In the genomic region with DNA sequence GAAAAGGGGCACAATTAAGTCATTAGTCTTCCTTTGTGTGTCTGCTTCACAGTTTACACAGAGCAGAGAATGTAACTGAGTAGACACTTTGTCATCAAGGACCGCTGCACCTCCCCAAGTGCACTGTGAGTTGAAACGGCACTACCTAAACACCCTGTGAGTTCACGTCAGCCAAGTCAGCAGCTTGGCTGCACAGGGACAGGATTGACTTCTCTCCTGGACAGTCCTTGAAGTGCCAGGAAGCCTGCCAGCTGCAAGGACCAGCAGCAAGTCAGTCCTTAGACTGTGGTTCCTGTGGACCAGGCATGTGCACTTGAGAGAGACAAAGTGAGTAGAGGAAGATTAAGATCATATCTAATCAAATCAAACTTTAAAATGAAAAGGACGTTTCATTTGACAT, we compare ENCODE assay signal across 15 mouse cellular contexts.
DNase-seq lines count a peak whose midpoint lies in the region; ATAC-seq and TF ChIP-seq lines count a peak whose summit lies in the region.
"Had no signal": no experiment of that assay in that cellular context is flagged by ENCODE, and none has a peak within 500 bp of the region (broad histone marks: within the 10 kb centered on the region; RNA-seq: fewer than 3 reads in every experiment).

No protein-coding gene starts in this region.

- 34% methylated on average over 4 of the region's 4 CpGs for WGBS in lung, postnatal 0 days

- no peaks in the 10 kb centered on the region for H3K4me1 ChIP-seq in lung, postnatal 0 days (ENCODE audit: insufficient read depth, low read depth, low read length)
- H3K4me1 ChIP-seq: megakaryocyte, embryonic 14.5 days had no signal

- no peak for TF ChIP-seq POLR2A in brain, embryonic 14.5 days (IDR thresholded peaks at IDR 0.05; ENCODE audit: borderline replicate concordance, extremely low read depth, insufficient read depth, insufficient read length, poor library complexity, severe bottlenecking)

- no peaks in the 10 kb centered on the region for H3K27me3 ChIP-seq in lung, postnatal 0 days (replicated peaks; ENCODE audit: insufficient read depth, low read length)
- H3K27me3 ChIP-seq: megakaryocyte, embryonic 14.5 days had no signal

- TF ChIP-seq EP300 in lung, postnatal 0 days (IDR thresholded peaks at IDR 0.05), result no peak

- TF ChIP-seq CTCF in lung, postnatal 0 days (IDR thresholded peaks at IDR 0.05), result no peak
- no peak for TF ChIP-seq CTCF in brain, embryonic 14.5 days (IDR thresholded peaks at IDR 0.05; ENCODE audit: borderline replicate concordance, extremely low read depth, insufficient read depth, insufficient read length)

- no peaks in the 10 kb centered on the region for H3K36me3 ChIP-seq in lung, postnatal 0 days (ENCODE audit: insufficient read depth, low read length)

- H3K4me3 ChIP-seq in lung, postnatal 0 days (ENCODE audit: low read depth, low read length), result no peak overlapping the region
- H3K4me3 ChIP-seq: heart, adult 2 months; megakaryocyte, embryonic 14.5 days had no signal

- H3K9ac ChIP-seq in lung, postnatal 0 days (replicated peaks; ENCODE audit: low read depth), result no peak overlapping the region
- H3K9ac ChIP-seq: forebrain, postnatal 0 days had no signal

- H3K9me3 ChIP-seq in lung, postnatal 0 days (ENCODE audit: low read length), result no peaks in the 10 kb centered on the region

- no peak for ATAC-seq in lung, postnatal 0 days
- ATAC-seq: forebrain, postnatal 0 days had no signal

- no peak overlapping the region for H3K27ac ChIP-seq in lung, postnatal 0 days (ENCODE audit: low read length)
- H3K27ac ChIP-seq: heart, adult 2 months had no signal

- no peak overlapping the region for H3K4me2 ChIP-seq in lung, postnatal 0 days (replicated peaks; ENCODE audit: low read depth, low read length)

- DNase-seq in cerebellum, postnatal 10 days, result peak; percentile 39 to 62
- no peak for DNase-seq in cerebellum, postnatal 36 days
- DNase-seq in lung, postnatal 0 days (ENCODE audit: low spot score), result peak; percentile 20
- DNase-seq in lung, postnatal 10 days, result no peak
- DNase-seq in brain, embryonic 14.5 days (ENCODE audit: low read depth), result peak; percentile 13
- peak; percentile 57 for DNase-seq in skeletal muscle tissue, adult 2 months (ENCODE audit: low read depth, low spot score)
- DNase-seq in frontal cortex, adult 2 months (ENCODE audit: extremely low spot score in 1 of 2, low spot score in 1 of 2), result no peak
- no peak for DNase-seq in heart, adult 11 months
- DNase-seq: cerebellum, adult 8-10 months; forebrain, postnatal 0 days; heart, adult 2 months; kidney, adult 8-10 months; liver; right cerebral cortex, postnatal 14 days had no signal

Comparison
In these comparisons a context has a peak if more than half of its experiments do, and no peak if none do; other contexts are left out.
1. DNase-seq: peak in cerebellum, postnatal 10 days (2 of 2), lung, postnatal 0 days (single experiment), brain, embryonic 14.5 days (single experiment) and skeletal muscle tissue, adult 2 months (single experiment); none in cerebellum, postnatal 36 days (0 of 2), lung, postnatal 10 days (single experiment), frontal cortex, adult 2 months (0 of 2) and heart, adult 11 months (single experiment).